Mouse (Mus musculus) liver, embryonic 14.5 days (tissue): ENCODE measurements at regions not wholly inside any gene's neighbourhood (a gene's known extent, or its start where the extent isn't known, plus 50 kb on each side); places are given as distances from the start of the nearest gene placed in this dataset.

Experiments
- CTCF ChIP-seq: IDR thresholded peaks from 2 replicates; pipeline ENCODE4 v1.5.1; 2016; ENCODE audit warnings: antibody characterized with exemption, low read depth, control low read depth
- EP300 ChIP-seq: IDR thresholded peaks from 2 replicates; pipeline ENCODE4 v1.6.1; 2016; ENCODE audit warnings: antibody characterized with exemption, low read depth

DNA sequence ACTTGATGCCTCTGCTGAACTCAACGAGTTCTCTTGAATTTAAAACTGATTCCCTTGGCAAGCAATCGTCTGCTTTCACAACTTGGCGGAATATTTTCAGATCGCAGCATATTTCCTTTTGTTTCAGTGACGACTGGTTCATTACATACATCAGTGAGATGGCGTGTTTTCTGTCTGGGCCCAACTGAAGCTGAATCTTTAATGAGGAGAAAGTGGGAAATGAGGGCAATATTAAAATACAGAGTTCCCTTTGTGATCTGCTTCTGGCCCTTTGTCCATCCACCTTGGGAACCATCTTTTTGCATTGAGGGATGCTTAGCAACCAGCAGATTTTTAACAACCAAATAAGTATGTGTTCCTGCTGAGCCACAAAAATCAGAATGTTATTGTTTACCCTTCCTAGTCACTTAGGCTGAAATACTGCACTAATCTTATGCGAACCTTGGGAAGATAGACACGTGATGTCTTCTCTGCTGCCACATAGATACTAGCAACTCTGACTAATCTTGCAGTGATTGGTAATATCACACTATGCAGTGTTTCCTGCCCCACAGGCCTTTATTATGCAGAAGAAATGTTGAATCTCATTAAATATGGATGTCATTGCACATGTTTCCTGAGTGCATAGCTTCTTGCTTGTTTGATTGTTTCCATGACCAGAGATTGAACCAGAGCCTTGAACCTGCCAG is 267.8 kb upstream of the Atp2b1 start:
- no peak for TF ChIP-seq CTCF
- TF ChIP-seq EP300, result no peak
